Mouse (Mus musculus) liver, embryonic 14.5 days (tissue): ENCODE data around the gene Svs2. TPM values are rescaled to one million over a fixed set of nuclear protein-coding genes. Genes with fewer than 3 reads are reported as not detected.
A peak's percentile ranks its signal among the peaks of the same experiment; 100 is the strongest.

Experiments
- ATAC-seq: fragments of 200-750 bp; cut with Nextera tagmentation; 2 replicates; pipeline ENCODE4 v1.8.0; 2017; ENCODE audit warnings: moderate number of reproducible peaks, mild to moderate bottlenecking, moderate library complexity; ENCODE audit not compliant: insufficient read depth
- DNase-seq, 3 experiments: peaks; one replicate each; pipeline ENCODE4 v3.0.0-alpha.2; 2012 to 2013; ENCODE audit warnings: low read depth in 3 of 3, low spot score in 3 of 3
- H3K27ac ChIP-seq: fragments of 300-500 bp; sonication (generic); 2 replicates; pipeline ENCODE4 v1.5.1; 2014; ENCODE audit warnings: moderate library complexity, mild to moderate bottlenecking, control low read depth, inconsistent platforms
- H3K27me3 ChIP-seq: fragments of 300-500 bp; sonication (generic); 2 replicates; pipeline ENCODE4 v1.6.1; 2014; ENCODE audit warnings: mild to moderate bottlenecking, low read length, moderate library complexity; ENCODE audit not compliant: control insufficient read depth, insufficient read depth
- H3K36me3 ChIP-seq: fragments of 300-500 bp; sonication (generic); replicated peaks from 2 replicates; pipeline ENCODE4 v1.6.1; 2014; ENCODE audit warnings: low read depth; ENCODE audit not compliant: control insufficient read depth, insufficient read depth
- H3K4me1 ChIP-seq, 2 experiments: fragments of 200-500 bp in 1 of 2; fragments of 300-500 bp in 1 of 2; sonication (generic) in 1 of 2; replicated peaks; 2 replicates each; pipeline ENCODE4 v1.6.1; 2012 to 2014; ENCODE audit warnings: antibody characterized with exemption in 1 of 2, inconsistent platforms in 1 of 2, low read length in 1 of 2; ENCODE audit not compliant: control insufficient read depth in 2 of 2, insufficient read depth in 2 of 2
- H3K4me2 ChIP-seq: fragments of 300-500 bp; sonication (generic); 2 replicates; pipeline ENCODE4 v1.6.1; 2014; ENCODE audit warnings: low read depth, mild to moderate bottlenecking, control low read depth, moderate library complexity
- H3K4me3 ChIP-seq, 2 experiments: fragments of 200-500 bp in 1 of 2; fragments of 300-500 bp in 1 of 2; sonication (generic) in 1 of 2; 2 replicates each; pipeline ENCODE4 v1.5.1; 2012 to 2014; ENCODE audit warnings: low read depth in 2 of 2, low read length in 2 of 2, mild to moderate bottlenecking in 2 of 2, control low read depth in 1 of 2, inconsistent platforms in 1 of 2, moderate library complexity in 1 of 2; ENCODE audit not compliant: insufficient read depth in 1 of 2
- H3K9ac ChIP-seq: fragments of 300-500 bp; sonication (generic); replicated peaks from 2 replicates; pipeline ENCODE4 v1.6.1; 2014; ENCODE audit warnings: mild to moderate bottlenecking, control low read depth, moderate library complexity
- H3K9me3 ChIP-seq: fragments of 300-500 bp; sonication (generic); 2 replicates; pipeline ENCODE4 v1.6.1; 2016; ENCODE audit warnings: low read length, mixed read lengths; ENCODE audit not compliant: control insufficient read depth
- CTCF ChIP-seq: IDR thresholded peaks from 2 replicates; pipeline ENCODE4 v1.5.1; 2016; ENCODE audit warnings: antibody characterized with exemption, low read depth, control low read depth
- EP300 ChIP-seq: IDR thresholded peaks from 2 replicates; pipeline ENCODE4 v1.6.1; 2016; ENCODE audit warnings: antibody characterized with exemption, low read depth
- WGBS: fragments of 180-500 bp; shearing (Covaris S2); extraction: QIAGEN DNeasy Blood & Tissue Kit; methylation state at CpG from one replicate; pipeline ENCODE4 v1.1.7; 2014; ENCODE audit not compliant: insufficient replicate concordance; 5-methylcytosine and 5-hydroxymethylcytosine counted together
- polyA plus RNA-seq, 2 experiments: library from polyadenylated mRNA; depleted of rRNA in 1 of 2; stranded (reverse) in 1 of 2; unstranded in 1 of 2; fragments of >200 nt; fragmentation: Nextera tagmentation in 1 of 2; extraction: Ambion mirVana in 1 of 2; gene quantifications; 2 replicates each; pipeline versions ENCODE4 v1.2.1 to v1.2.3; 2012 to 2014

Gene Svs2
- polyA plus RNA-seq, 2 experiments, result not detected

DNA sequence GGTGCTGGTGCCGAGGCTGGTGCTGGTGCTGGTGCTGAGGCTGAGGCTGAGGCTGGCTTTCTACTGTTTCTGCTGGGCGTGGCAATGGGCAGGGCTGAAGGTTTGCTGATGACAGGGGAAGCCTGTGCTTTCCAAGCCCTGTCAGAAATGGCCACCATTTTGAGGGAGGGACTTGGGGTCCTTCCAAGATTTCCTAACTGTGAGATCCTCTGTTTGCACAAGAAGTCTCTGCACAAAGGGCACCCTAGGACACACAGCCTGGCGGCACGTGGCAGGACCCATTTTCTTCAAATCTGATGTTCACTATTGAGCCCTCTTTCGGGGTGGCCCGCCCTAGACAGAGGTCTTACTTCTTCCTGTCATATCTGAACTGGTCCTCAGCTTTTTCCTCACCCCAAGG lies 47.7 kb downstream of the Svs2 start, which contains the start of gene Wfdc12:
Gene Wfdc12 (minus strand): TSS at position 33 of the 400 bp plus-strand sequence.
- H3K27me3 ChIP-seq, result no peaks in the 10 kb centered on the region
- DNase-seq (no peak), ATAC-seq (no peak)
- no peak within 1 kb of the TSS for H3K27ac ChIP-seq
- TF ChIP-seq EP300 (no peak), CTCF (no peak)
- no peaks in the 10 kb centered on the region for H3K4me1 ChIP-seq
- no peak within 1 kb of the TSS for H3K9ac ChIP-seq
- H3K4me2 ChIP-seq, result no peak within 1 kb of the TSS
- no peaks in the 10 kb centered on the region for H3K36me3 ChIP-seq
- H3K9me3 ChIP-seq, result no peaks in the 10 kb centered on the region
- no peak within 1 kb of the TSS for H3K4me3 ChIP-seq
- WGBS, result 64% methylated on average over 6 of the region's 6 CpGs

DNA sequence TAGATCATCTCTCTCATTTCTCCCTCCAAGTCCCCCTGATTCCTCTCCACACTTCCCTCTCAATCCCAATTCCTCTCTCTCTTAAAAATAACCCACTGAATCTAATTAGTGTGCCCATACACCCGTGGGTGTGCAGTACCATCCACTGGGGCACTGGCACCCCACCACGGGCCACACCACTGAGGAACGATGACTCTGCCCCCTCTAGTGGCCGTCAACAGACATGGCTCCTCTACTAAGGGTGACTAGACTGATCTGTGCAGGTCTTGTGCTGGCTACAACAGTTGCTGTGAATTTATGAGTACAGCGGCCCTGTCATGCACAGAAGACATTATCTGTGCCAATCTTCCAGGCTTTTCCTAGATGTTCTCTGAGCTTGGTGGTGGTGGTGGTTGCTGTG lies 49.5 kb downstream of the Svs2 start:
- Histone ChIP-seq H3K36me3 (no peaks in the 10 kb centered on the region), H3K4me3 (no peak overlapping the region), H3K9ac (no peak overlapping the region), H3K4me1 (no peaks in the 10 kb centered on the region), H3K27me3 (no peaks in the 10 kb centered on the region), H3K4me2 (no peak overlapping the region), H3K9me3 (no peaks in the 10 kb centered on the region), H3K27ac (no peak overlapping the region)
- DNase-seq (no peak), ATAC-seq (no peak)
- no peak for TF ChIP-seq EP300
- peak; percentile 80 for TF ChIP-seq CTCF
- WGBS, result 14% methylated on average over 5 of the region's 5 CpGs

Other genes with a start within 250 kb of the Svs2 start
- gene Ywhab, start 243.5 kb downstream of the Svs2 start, polyA plus RNA-seq (2012; rRNA removed), result 20.2 and 32.3 TPM in 2 replicates
- 79.6 and 88.4 TPM in 2 replicates for gene Ywhab, start 243.5 kb downstream of the Svs2 start, polyA plus RNA-seq (2014; fragmentation: Nextera tagmentation; extraction: Ambion mirVana)
- gene Pabpc1l, start 213.0 kb downstream of the Svs2 start, polyA plus RNA-seq (2012; rRNA removed), result 0.22 and 0.29 TPM in 2 replicates
- not detected in 2 replicates for gene Pabpc1l, start 213.0 kb downstream of the Svs2 start, polyA plus RNA-seq (2014; fragmentation: Nextera tagmentation; extraction: Ambion mirVana)
- gene Stk4, start 168.1 kb downstream of the Svs2 start, polyA plus RNA-seq (2012; rRNA removed), result 8.0 and 11.8 TPM in 2 replicates
- 19.6 and 21.7 TPM in 2 replicates for gene Stk4, start 168.1 kb downstream of the Svs2 start, polyA plus RNA-seq (2014; fragmentation: Nextera tagmentation; extraction: Ambion mirVana)
- 10.1 and 11.6 TPM in 2 replicates for gene Tomm34, start 167.3 kb downstream of the Svs2 start, polyA plus RNA-seq (2012; rRNA removed)
- 16.0 and 19.0 TPM in 2 replicates for gene Tomm34, start 167.3 kb downstream of the Svs2 start, polyA plus RNA-seq (2014; fragmentation: Nextera tagmentation; extraction: Ambion mirVana)
- gene Kcns1, start 67.4 kb downstream of the Svs2 start, polyA plus RNA-seq (2012; rRNA removed), result 0.01 and 0.02 TPM in 2 replicates
- not detected in 2 replicates for gene Kcns1, start 67.4 kb downstream of the Svs2 start, polyA plus RNA-seq (2014; fragmentation: Nextera tagmentation; extraction: Ambion mirVana)
- not detected in 2 replicates for gene Wfdc5, start 55.7 kb downstream of the Svs2 start, polyA plus RNA-seq (2012; rRNA removed)
- gene Wfdc5, start 55.7 kb downstream of the Svs2 start, polyA plus RNA-seq (2014; fragmentation: Nextera tagmentation; extraction: Ambion mirVana), result not detected in 2 replicates
- not detected in 2 replicates for gene Wfdc12, start 47.9 kb downstream of the Svs2 start, polyA plus RNA-seq (2012; rRNA removed)
- gene Wfdc12, start 47.9 kb downstream of the Svs2 start, polyA plus RNA-seq (2014; fragmentation: Nextera tagmentation; extraction: Ambion mirVana), result not detected in 2 replicates
- not detected in 2 replicates for gene Wfdc15a, start 38.3 kb downstream of the Svs2 start, polyA plus RNA-seq (2012; rRNA removed)
- gene Wfdc15a, start 38.3 kb downstream of the Svs2 start, polyA plus RNA-seq (2014; fragmentation: Nextera tagmentation; extraction: Ambion mirVana), result not detected in 2 replicates
- gene Wfdc15b, start 16.8 kb downstream of the Svs2 start, polyA plus RNA-seq (2012; rRNA removed), result 0.11 and 0.13 TPM in 2 replicates
- gene Wfdc15b, start 16.8 kb downstream of the Svs2 start, polyA plus RNA-seq (2014; fragmentation: Nextera tagmentation; extraction: Ambion mirVana), result not detected in 2 replicates
- gene Svs3b, start 18.2 kb upstream of the Svs2 start, polyA plus RNA-seq (2012; rRNA removed), result not detected in 2 replicates
- gene Svs3b, start 18.2 kb upstream of the Svs2 start, polyA plus RNA-seq (2014; fragmentation: Nextera tagmentation; extraction: Ambion mirVana), result not detected in 2 replicates
- gene Svs4, start 40.0 kb upstream of the Svs2 start, polyA plus RNA-seq (2012; rRNA removed), result not detected in 2 replicates
- not detected in 2 replicates for gene Svs4, start 40.0 kb upstream of the Svs2 start, polyA plus RNA-seq (2014; fragmentation: Nextera tagmentation; extraction: Ambion mirVana)
- gene Svs3a, start 50.8 kb upstream of the Svs2 start, polyA plus RNA-seq (2012; rRNA removed), result not detected in 2 replicates
- gene Svs3a, start 50.8 kb upstream of the Svs2 start, polyA plus RNA-seq (2014; fragmentation: Nextera tagmentation; extraction: Ambion mirVana), result not detected in 2 replicates
- gene Svs6, start 78.3 kb upstream of the Svs2 start, polyA plus RNA-seq (2012; rRNA removed), result not detected in 2 replicates
- not detected in 2 replicates for gene Svs6, start 78.3 kb upstream of the Svs2 start, polyA plus RNA-seq (2014; fragmentation: Nextera tagmentation; extraction: Ambion mirVana)
- not detected in 2 replicates for gene Svs5, start 94.3 kb upstream of the Svs2 start, polyA plus RNA-seq (2012; rRNA removed)
- not detected in 2 replicates for gene Svs5, start 94.3 kb upstream of the Svs2 start, polyA plus RNA-seq (2014; fragmentation: Nextera tagmentation; extraction: Ambion mirVana)
- 5.0 and 10.1 TPM in 2 replicates for gene Slpi, start 150.6 kb upstream of the Svs2 start, polyA plus RNA-seq (2012; rRNA removed)
- 19.9 and 20.8 TPM in 2 replicates for gene Slpi, start 150.6 kb upstream of the Svs2 start, polyA plus RNA-seq (2014; fragmentation: Nextera tagmentation; extraction: Ambion mirVana)
- 0.06 and 0.08 TPM in 2 replicates for gene Rbpjl, start 164.7 kb upstream of the Svs2 start, polyA plus RNA-seq (2012; rRNA removed)
- gene Rbpjl, start 164.7 kb upstream of the Svs2 start, polyA plus RNA-seq (2014; fragmentation: Nextera tagmentation; extraction: Ambion mirVana), result 0.05 TPM in 1 of 2 replicates, not detected in the other
- 0.16 and 0.44 TPM in 2 replicates for gene Matn4, start 166.7 kb upstream of the Svs2 start, polyA plus RNA-seq (2012; rRNA removed)
- not detected in 2 replicates for gene Matn4, start 166.7 kb upstream of the Svs2 start, polyA plus RNA-seq (2014; fragmentation: Nextera tagmentation; extraction: Ambion mirVana)
- 9.7 and 10.8 TPM in 2 replicates for gene Sdc4, start 205.4 kb upstream of the Svs2 start, polyA plus RNA-seq (2012; rRNA removed)
- 23.8 and 25.4 TPM in 2 replicates for gene Sdc4, start 205.4 kb upstream of the Svs2 start, polyA plus RNA-seq (2014; fragmentation: Nextera tagmentation; extraction: Ambion mirVana)
- 15.9 and 20.6 TPM in 2 replicates for gene Sys1, start 218.5 kb upstream of the Svs2 start, polyA plus RNA-seq (2012; rRNA removed)
- gene Sys1, start 218.5 kb upstream of the Svs2 start, polyA plus RNA-seq (2014; fragmentation: Nextera tagmentation; extraction: Ambion mirVana), result 30.7 TPM in 2 replicates
- 0.13 and 1.7 TPM in 2 replicates for gene Gm20458, start 222.5 kb upstream of the Svs2 start, polyA plus RNA-seq (2012; rRNA removed)
- 1.9 and 5.9 TPM in 2 replicates for gene Gm20458, start 222.5 kb upstream of the Svs2 start, polyA plus RNA-seq (2014; fragmentation: Nextera tagmentation; extraction: Ambion mirVana)
- gene Trp53tg5, start 235.3 kb upstream of the Svs2 start, polyA plus RNA-seq (2012; rRNA removed), result not detected in 2 replicates
- not detected in 2 replicates for gene Trp53tg5, start 235.3 kb upstream of the Svs2 start, polyA plus RNA-seq (2014; fragmentation: Nextera tagmentation; extraction: Ambion mirVana)
- gene Dbndd2, start 247.6 kb upstream of the Svs2 start, polyA plus RNA-seq (2012; rRNA removed), result 4.0 and 5.8 TPM in 2 replicates
- 1.4 and 4.0 TPM in 2 replicates for gene Dbndd2, start 247.6 kb upstream of the Svs2 start, polyA plus RNA-seq (2014; fragmentation: Nextera tagmentation; extraction: Ambion mirVana)